Mouse (Mus musculus): ENCODE results near the gene Sema3g. TPM values are rescaled to one million over a fixed set of nuclear protein-coding genes. Genes with fewer than 3 reads are reported as not detected.

Gene Sema3g
- polyA plus RNA-seq, 1 experiment from 2014 or later: 0.74 TPM

DNA sequence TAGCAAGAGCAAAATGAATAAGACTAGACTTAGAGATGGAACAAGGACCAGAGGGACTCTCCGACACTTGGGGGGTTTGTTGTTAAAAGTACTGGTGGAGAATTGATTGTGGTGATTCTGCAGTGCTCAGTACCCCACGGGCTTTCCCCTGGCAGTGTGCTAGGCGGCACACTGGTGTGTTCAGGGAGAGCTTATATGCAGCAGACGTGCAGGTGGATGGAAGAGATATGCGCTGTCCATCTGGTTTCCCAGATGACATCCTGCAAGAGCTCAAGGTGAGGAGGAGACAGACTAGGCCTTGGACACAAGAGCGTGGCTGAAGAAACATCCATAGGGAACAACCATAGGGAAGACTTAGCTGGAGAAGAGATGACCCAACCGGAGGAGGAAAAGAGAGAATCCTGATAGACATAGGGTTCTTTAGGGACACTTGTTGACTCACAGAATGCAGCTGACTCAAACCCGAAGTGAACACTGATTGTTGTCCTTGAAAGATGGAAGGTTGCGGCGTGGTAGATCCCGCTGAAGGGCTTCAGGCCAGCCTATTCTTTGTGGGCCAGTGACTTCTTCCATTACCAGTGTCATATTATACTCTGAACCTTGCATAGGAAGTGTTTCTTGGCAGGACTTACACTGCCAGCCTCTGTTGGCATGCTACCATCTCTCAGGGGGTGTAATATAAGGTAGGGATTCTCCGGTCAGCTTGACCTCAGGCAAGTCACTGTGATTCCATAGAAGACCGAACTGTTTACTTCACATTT lies 10.4 kb upstream of the Sema3g start:
- WGBS: 79% methylated on average over 13 of the region's 13 CpGs
- Histone ChIP-seq H3K4me1 (replicated peaks; ENCODE audit: control insufficient read depth, insufficient read depth, low read length) (no peaks in the 10 kb centered on the region; the same call in 1 of the 2 replicates), H3K9me3 (ENCODE audit: control insufficient read depth) (no peaks in the 10 kb centered on the region), H3K9ac (ENCODE audit: low read depth, low read length) (peak overlapping the region; percentile 94), H3K36me3 (ENCODE audit: control insufficient read depth, insufficient read depth) (peaks cover 20% of the 10 kb centered on the region), H3K4me3 (ENCODE audit: low read depth, low read length) (peak overlapping the region; percentile 83), H3K4me2 (replicated peaks; ENCODE audit: low read depth) (peak overlapping the region; percentile 88), H3K27me3 (replicated peaks; ENCODE audit: control insufficient read depth, insufficient read depth, low read length) (no peaks in the 10 kb centered on the region), H3K27ac (ENCODE audit: low read depth, low read length) (peak overlapping the region; percentile 88; the same call in 1 of the 2 replicates)
- no peak for TF ChIP-seq CTCF (IDR thresholded peaks at IDR 0.05; ENCODE audit: low read depth)
- no peak; the same call in 1 of the 2 replicates for ATAC-seq

GRCm38 (mm10) chr14:31208084-31208483 lies 9.6 kb upstream of the Sema3g start, which contains the start of gene Tnnc1:
Tnnc1 (plus strand) TSS chr14:31208312.
- ATAC-seq: no peak
- no peaks in the 10 kb centered on the region for H3K27me3 ChIP-seq (replicated peaks; ENCODE audit: control insufficient read depth, insufficient read depth, low read length)
- WGBS: 68% methylated on average over 2 of the region's 2 CpGs
- no peaks in the 10 kb centered on the region; the same call in 1 of the 2 replicates for H3K4me1 ChIP-seq (replicated peaks; ENCODE audit: control insufficient read depth, insufficient read depth, low read length)
- H3K4me3 ChIP-seq (ENCODE audit: low read depth, low read length): peak within 1 kb of the TSS; percentile 83; the same call in 1 of the 2 replicates
- no peak for TF ChIP-seq CTCF (IDR thresholded peaks at IDR 0.05; ENCODE audit: low read depth)
- H3K4me2 ChIP-seq (replicated peaks; ENCODE audit: low read depth): peak within 1 kb of the TSS; percentile 88
- H3K27ac ChIP-seq (ENCODE audit: low read depth, low read length): peak within 1 kb of the TSS; percentile 88; the same call in 1 of the 2 replicates
- peaks cover 12% of the 10 kb centered on the region for H3K36me3 ChIP-seq (ENCODE audit: control insufficient read depth, insufficient read depth)
- no peaks in the 10 kb centered on the region for H3K9me3 ChIP-seq (ENCODE audit: control insufficient read depth)
- H3K9ac ChIP-seq (ENCODE audit: low read depth, low read length): peak within 1 kb of the TSS; percentile 94; the same call in 1 of the 2 replicates

- no peaks in the 10 kb centered on the region for H3K9me3 ChIP-seq (ENCODE audit: control insufficient read depth)
- no peaks in the 10 kb centered on the region for H3K4me1 ChIP-seq (replicated peaks; ENCODE audit: control insufficient read depth, insufficient read depth, low read length)
- no peak overlapping the region for H3K4me3 ChIP-seq (ENCODE audit: low read depth, low read length)
- no peak overlapping the region for H3K27ac ChIP-seq (ENCODE audit: low read depth, low read length)
- ATAC-seq: no peak
- H3K4me2 ChIP-seq (replicated peaks; ENCODE audit: low read depth): no peak overlapping the region
- no peak for TF ChIP-seq CTCF (IDR thresholded peaks at IDR 0.05; ENCODE audit: low read depth)
- peaks cover 1% of the 10 kb centered on the region; the same call in 1 of the 2 replicates for H3K36me3 ChIP-seq (ENCODE audit: control insufficient read depth, insufficient read depth)
- H3K9ac ChIP-seq (ENCODE audit: low read depth, low read length): no peak overlapping the region
- no peaks in the 10 kb centered on the region for H3K27me3 ChIP-seq (replicated peaks; ENCODE audit: control insufficient read depth, insufficient read depth, low read length)
- WGBS: 72% methylated on average over 4 of the region's 4 CpGs
These were observed 8.5 kb upstream of the Sema3g start for GRCm38 (mm10) chr14:31209133-31209557.

GRCm38 (mm10) chr14:31211854-31212253 lies 5.8 kb upstream of the Sema3g start:
- Histone ChIP-seq H3K36me3 (ENCODE audit: control insufficient read depth, insufficient read depth) (no peaks in the 10 kb centered on the region), H3K9me3 (ENCODE audit: control insufficient read depth) (no peaks in the 10 kb centered on the region), H3K27ac (ENCODE audit: low read depth, low read length) (no peak overlapping the region), H3K4me3 (ENCODE audit: low read depth, low read length) (no peak overlapping the region), H3K4me2 (replicated peaks; ENCODE audit: low read depth) (no peak overlapping the region), H3K27me3 (replicated peaks; ENCODE audit: control insufficient read depth, insufficient read depth, low read length) (no peaks in the 10 kb centered on the region), H3K4me1 (replicated peaks; ENCODE audit: control insufficient read depth, insufficient read depth, low read length) (no peaks in the 10 kb centered on the region), H3K9ac (ENCODE audit: low read depth, low read length) (no peak overlapping the region)
- WGBS: 86% methylated on average over 6 of the region's 6 CpGs
- no peak for ATAC-seq
- TF ChIP-seq CTCF (IDR thresholded peaks at IDR 0.05; ENCODE audit: low read depth): no peak

DNA sequence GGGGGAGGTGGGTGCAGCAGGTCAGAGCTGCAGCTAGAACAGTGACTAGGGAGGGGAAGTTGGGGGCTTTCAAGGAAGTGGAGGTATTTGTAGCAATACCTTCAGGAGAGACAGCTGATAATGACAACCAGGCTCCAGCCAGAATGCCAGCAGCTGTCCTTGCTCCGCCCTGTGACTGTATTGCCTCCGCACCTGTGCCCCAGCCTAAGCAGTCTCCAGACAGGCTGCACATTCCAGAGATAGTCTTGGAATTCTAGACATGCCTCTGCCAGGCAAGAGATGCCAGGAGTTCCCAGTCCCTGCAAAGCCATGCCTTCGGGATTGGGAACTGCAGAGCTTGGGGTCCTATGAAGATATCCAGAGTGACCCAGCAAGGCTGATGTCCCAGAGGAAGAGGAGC lies 5.2 kb upstream of the Sema3g start:
- 42% methylated on average over 3 of the region's 3 CpGs for WGBS
- Histone ChIP-seq H3K4me2 (replicated peaks; ENCODE audit: low read depth) (no peak overlapping the region), H3K4me3 (ENCODE audit: low read depth, low read length) (no peak overlapping the region), H3K27me3 (replicated peaks; ENCODE audit: control insufficient read depth, insufficient read depth, low read length) (no peaks in the 10 kb centered on the region), H3K36me3 (ENCODE audit: control insufficient read depth, insufficient read depth) (no peaks in the 10 kb centered on the region), H3K9ac (ENCODE audit: low read depth, low read length) (no peak overlapping the region), H3K4me1 (replicated peaks; ENCODE audit: control insufficient read depth, insufficient read depth, low read length) (no peaks in the 10 kb centered on the region), H3K27ac (ENCODE audit: low read depth, low read length) (no peak overlapping the region), H3K9me3 (ENCODE audit: control insufficient read depth) (no peaks in the 10 kb centered on the region)
- ATAC-seq: no peak
- TF ChIP-seq CTCF (IDR thresholded peaks at IDR 0.05; ENCODE audit: low read depth): no peak

DNA sequence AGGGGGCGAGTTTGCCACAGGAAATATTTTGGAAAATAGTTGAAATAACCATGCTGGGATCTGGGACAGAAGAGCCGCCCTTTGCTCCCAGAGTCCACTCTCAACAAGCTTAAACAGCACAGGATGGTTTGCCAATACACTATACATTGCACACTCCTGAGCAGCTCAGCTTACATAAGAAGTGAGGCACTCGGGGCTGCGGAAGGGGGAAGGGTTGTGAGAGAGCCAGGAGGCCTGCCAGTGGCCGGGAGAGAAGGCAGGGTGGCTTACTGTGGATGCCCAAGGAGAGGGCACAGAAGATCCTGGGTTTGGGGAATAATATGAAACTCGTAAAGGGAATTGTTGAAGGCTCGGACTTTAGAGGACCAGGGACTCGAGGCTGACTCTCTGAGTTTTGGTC lies 3.8 kb upstream of the Sema3g start:
- Histone ChIP-seq H3K4me1 (replicated peaks; ENCODE audit: control insufficient read depth, insufficient read depth, low read length) (no peaks in the 10 kb centered on the region), H3K36me3 (ENCODE audit: control insufficient read depth, insufficient read depth) (no peaks in the 10 kb centered on the region), H3K4me3 (ENCODE audit: low read depth, low read length) (no peak overlapping the region), H3K9ac (ENCODE audit: low read depth, low read length) (no peak overlapping the region), H3K27ac (ENCODE audit: low read depth, low read length) (no peak overlapping the region), H3K27me3 (replicated peaks; ENCODE audit: control insufficient read depth, insufficient read depth, low read length) (no peaks in the 10 kb centered on the region), H3K9me3 (ENCODE audit: control insufficient read depth) (no peaks in the 10 kb centered on the region), H3K4me2 (replicated peaks; ENCODE audit: low read depth) (no peak overlapping the region)
- no peak for TF ChIP-seq CTCF (IDR thresholded peaks at IDR 0.05; ENCODE audit: low read depth)
- 72% methylated on average over 8 of the region's 8 CpGs for WGBS
- ATAC-seq: no peak
